Comparison of ENCODE assay signal across 8 mouse cellular contexts in genomic region chr11:120632559-120633519, GRCm38 (mm10). TPM values are rescaled to one million over a fixed set of nuclear protein-coding genes. Genes with fewer than 3 reads are reported as not detected.
DNase-seq lines count a peak whose midpoint lies in the region; ATAC-seq and TF ChIP-seq lines count a peak whose summit lies in the region.

No protein-coding gene starts in this region.

- WGBS in forebrain, embryonic 15.5 days: under 1% methylated on average over 106 of the region's 116 CpGs

- peak overlapping the region; percentile 76 for H3K27ac ChIP-seq in forebrain, embryonic 15.5 days (replicated peaks)

- ATAC-seq in G1E (ENCODE audit: extremely low read depth, insufficient number of reproducible peaks, low FRiP score, poor library complexity, severe bottlenecking): peak; percentile 36; the same call in 1 of the 2 replicates
- peak; percentile 88 for ATAC-seq in forebrain, embryonic 15.5 days (replicated peaks)

- peak; percentile 85 for DNase-seq in G1E (ENCODE audit: low spot score)
- peak; percentile 68 to 73 for DNase-seq in cerebellum, adult 18-20 months
- peak; percentile 74 for DNase-seq in heart, postnatal 4 days
- DNase-seq in layer of hippocampus, postnatal 14 days (ENCODE audit: low spot score in 2 of 2): peak; percentile 56 to 70
- DNase-seq in lung, postnatal 4 days: peak; percentile 78 to 81
- DNase-seq in retina, postnatal 1 day: peak; percentile 78
- peak; percentile 40 to 65 for DNase-seq in thymus, postnatal 36 days

- H3K36me3 ChIP-seq in G1E (replicated peaks): peaks cover 47% of the 10 kb centered on the region
- peaks cover 10% of the 10 kb centered on the region for H3K36me3 ChIP-seq in forebrain, embryonic 15.5 days

- 0 out of 2 replicates have a peak, but pooled peaks cover 2% of the 10 kb centered on the region for H3K9me3 ChIP-seq in G1E (replicated peaks)
- no peaks in the 10 kb centered on the region for H3K9me3 ChIP-seq in forebrain, embryonic 15.5 days

- H3K4me2 ChIP-seq in forebrain, embryonic 15.5 days (replicated peaks): peak overlapping the region; percentile 90

- H3K9ac ChIP-seq in forebrain, embryonic 15.5 days (replicated peaks): peak overlapping the region; percentile 62

- peak overlapping the region; percentile 86 for H3K4me3 ChIP-seq in G1E (ENCODE audit: low read depth, low read length)
- H3K4me3 ChIP-seq in forebrain, embryonic 15.5 days: peak overlapping the region; percentile 58

- no peak for TF ChIP-seq CTCF in G1E (IDR thresholded peaks at IDR 0.05; ENCODE audit: low read depth, low read length)

- peaks cover 67% of the 10 kb centered on the region for H3K4me1 ChIP-seq in G1E (ENCODE audit: insufficient read depth, low read depth, low read length)
- H3K4me1 ChIP-seq in forebrain, embryonic 15.5 days: peaks cover 35% of the 10 kb centered on the region

- H3K27me3 ChIP-seq in G1E (ENCODE audit: insufficient read depth, low read length): no peaks in the 10 kb centered on the region
- no peaks in the 10 kb centered on the region for H3K27me3 ChIP-seq in forebrain, embryonic 15.5 days

RNA-seq across cellular contexts. Expression of gene Mafg, which starts 0.6 kb away (rescaled TPM):
- total RNA-seq in G1E (2014; fragmentation: Nextera tagmentation): 16.3 and 17.5 TPM in 2 replicates
- total RNA-seq in G1E (2017): 18.9 and 21.9 TPM in 2 replicates
- polyA plus RNA-seq in G1E (2012): 29.2 and 38.9 TPM in 2 replicates
- 42.1 and 44.1 TPM in 2 replicates for polyA plus RNA-seq in forebrain, embryonic 15.5 days (2015; fragmentation: Nextera tagmentation; extraction: Ambion mirVana)
- 10 to 100 TPM; 23.4 to 25.8 TPM for total RNA-seq in heart, postnatal 4 days (2021)
- 10 to 100 TPM; 85.5 to 89.8 TPM for total RNA-seq in layer of hippocampus, postnatal 14 days (2021)

RNA-seq across cellular contexts. Expression of gene Sirt7, which starts 7.8 kb away (rescaled TPM):
- total RNA-seq in G1E (2014; fragmentation: Nextera tagmentation) (28.9 and 35.3 TPM in 2 replicates), G1E (2017) (74.5 and 96.2 TPM in 2 replicates)
- 169 and 256 TPM in 2 replicates for polyA plus RNA-seq in G1E (2012)
- 51.4 and 53.1 TPM in 2 replicates for polyA plus RNA-seq in forebrain, embryonic 15.5 days (2015; fragmentation: Nextera tagmentation; extraction: Ambion mirVana)
- 10 to 100 TPM; 10.2 to 11.7 TPM for total RNA-seq in heart, postnatal 4 days (2021)
- 10 to 100 TPM; 35.0 to 35.4 TPM for total RNA-seq in layer of hippocampus, postnatal 14 days (2021)

RNA-seq across cellular contexts. Expression of gene Pycr1, which starts 10.7 kb away (rescaled TPM):
- total RNA-seq in G1E (2014; fragmentation: Nextera tagmentation) (14.7 and 14.8 TPM in 2 replicates), G1E (2017) (1.0 and 1.5 TPM in 2 replicates)
- polyA plus RNA-seq in G1E (2012): 1.9 and 2.4 TPM in 2 replicates
- 30.9 and 35.3 TPM in 2 replicates for polyA plus RNA-seq in forebrain, embryonic 15.5 days (2015; fragmentation: Nextera tagmentation; extraction: Ambion mirVana)
- 1 to 10 TPM; 7.9 to 8.0 TPM for total RNA-seq in heart, postnatal 4 days (2021)
- total RNA-seq in layer of hippocampus, postnatal 14 days (2021): 1 to 10 TPM; 4.7 to 5.1 TPM

RNA-seq across cellular contexts. Expression of gene Pcyt2, which starts 15.1 kb away (rescaled TPM):
- total RNA-seq in G1E (2014; fragmentation: Nextera tagmentation) (29.0 and 43.1 TPM in 2 replicates), G1E (2017) (102 and 119 TPM in 2 replicates)
- polyA plus RNA-seq in G1E (2012): 129 and 146 TPM in 2 replicates
- polyA plus RNA-seq in forebrain, embryonic 15.5 days (2015; fragmentation: Nextera tagmentation; extraction: Ambion mirVana): 167 and 174 TPM in 2 replicates
- total RNA-seq in heart, postnatal 4 days (2021): 10 to 100 TPM; 56.8 to 58.1 TPM
- total RNA-seq in layer of hippocampus, postnatal 14 days (2021): 100 to 1,000 TPM; 150 TPM

RNA-seq across cellular contexts. Expression of gene Myadml2, which starts 15.1 kb away (rescaled TPM):
- total RNA-seq in G1E (2014; fragmentation: Nextera tagmentation) (not detected in 2 replicates), G1E (2017) (not detected in 2 replicates)
- not detected in 2 replicates for polyA plus RNA-seq in G1E (2012)
- 0.47 TPM in 1 of 2 replicates, not detected in the other for polyA plus RNA-seq in forebrain, embryonic 15.5 days (2015; fragmentation: Nextera tagmentation; extraction: Ambion mirVana)
- 10 to 100 TPM; 26.3 to 28.1 TPM for total RNA-seq in heart, postnatal 4 days (2021)
- 1 to 10 TPM; 3.0 to 3.5 TPM for total RNA-seq in layer of hippocampus, postnatal 14 days (2021)

Comparison
In these comparisons a context has a peak if more than half of its experiments do, and no peak if none do; other contexts are left out.
1. Peak in every context shown above with its lines: DNase-seq, ATAC-seq, H3K4me3 ChIP-seq and H3K27ac ChIP-seq.